Mouse (Mus musculus) mature B cell (primary cell): ENCODE measurements around the gene Btbd35f10.
"Not testable (repeated sequence)": the region's sequence is repeated elsewhere in the genome, so short reads cannot be mapped to it uniquely, and the experiment has no call there.

Experiments
- in situ Hi-C: fragments of 300-500 bp; cut with MboI; formaldehyde crosslinking; loops from 2 replicates; pipeline ENCODE4 v1.14.3; 2019

The Btbd35f10 gene

GRCm38 (mm10) chrX:3752785-3753184 lies at the start of gene Btbd35f10:
Gene Btbd35f10 (minus strand): TSS chrX:3752885.
- in situ Hi-C loops, result not testable (repeated sequence)
